In the genomic region with DNA sequence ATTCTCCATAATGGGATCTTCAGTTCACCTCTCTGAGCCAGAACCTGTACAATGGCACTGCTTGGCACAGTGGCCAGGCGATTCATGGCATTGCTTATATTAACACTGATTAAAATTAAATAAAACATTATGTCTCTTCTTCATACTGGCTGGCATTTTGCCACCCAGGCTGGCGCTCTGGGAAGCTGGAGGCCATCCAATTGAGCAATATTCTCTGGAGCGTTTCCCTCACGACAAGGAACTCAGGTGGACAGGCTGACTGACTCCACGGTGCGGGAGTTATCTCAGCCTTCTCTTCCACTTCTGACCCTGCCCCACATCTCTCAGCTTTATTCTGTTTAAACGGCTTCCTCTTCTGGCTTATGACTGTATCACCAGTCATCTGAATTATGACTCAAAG, we compare ENCODE assay signal across 15 mouse cellular contexts. TPM values are rescaled to one million over a fixed set of nuclear protein-coding genes. Genes with fewer than 3 reads are reported as not detected.
DNase-seq lines count a peak whose midpoint lies in the region; ATAC-seq and TF ChIP-seq lines count a peak whose summit lies in the region.
"Had no signal": no experiment of that assay in that cellular context is flagged by ENCODE, and none has a peak within 500 bp of the region (broad histone marks: within the 10 kb centered on the region; RNA-seq: fewer than 3 reads in every experiment).

No protein-coding gene starts in this region.

- no peak overlapping the region for H3K9ac ChIP-seq in liver, adult 2 months (ENCODE audit: low read depth, low read length)
- H3K9ac ChIP-seq in liver, postnatal 0 days (replicated peaks): no peak overlapping the region
- H3K9ac ChIP-seq: liver, embryonic 12.5 days; midbrain, embryonic 12.5 days; stomach, embryonic 15.5 days had no signal

- no peaks in the 10 kb centered on the region for H3K9me3 ChIP-seq in liver, postnatal 0 days (ENCODE audit: low read length)
- H3K9me3 ChIP-seq: embryonic facial prominence, embryonic 10.5 days; liver, embryonic 12.5 days; midbrain, embryonic 12.5 days; stomach, embryonic 15.5 days had no signal

- 43% methylated on average over 7 of the region's 7 CpGs for WGBS in liver, adult 2 months
- WGBS in liver, postnatal 0 days (ENCODE audit: insufficient replicate concordance): 75% methylated on average over 7 of the region's 7 CpGs

- no peaks in the 10 kb centered on the region for H3K4me1 ChIP-seq in liver, adult 2 months (ENCODE audit: control insufficient read depth, insufficient read depth, low read length)
- no peaks in the 10 kb centered on the region for H3K4me1 ChIP-seq in liver, postnatal 0 days (ENCODE audit: insufficient read depth)
- H3K4me1 ChIP-seq: liver, embryonic 12.5 days had no signal

- no peak overlapping the region for H3K27ac ChIP-seq in liver, adult 2 months (replicated peaks; ENCODE audit: insufficient read depth, low read depth, low read length)
- H3K27ac ChIP-seq in liver, postnatal 0 days (ENCODE audit: low read depth): no peak overlapping the region
- H3K27ac ChIP-seq: embryonic facial prominence, embryonic 10.5 days; liver, embryonic 12.5 days; midbrain, embryonic 12.5 days; stomach, embryonic 15.5 days had no signal

- no peak for TF ChIP-seq EP300 in liver, postnatal 0 days (IDR thresholded peaks at IDR 0.05; ENCODE audit: low read depth)

- H3K79me2 ChIP-seq in liver, adult 2 months (ENCODE audit: control insufficient read depth, insufficient read depth, low read length): no peaks in the 10 kb centered on the region

- no peaks in the 10 kb centered on the region for H3K36me3 ChIP-seq in liver, adult 2 months (ENCODE audit: control insufficient read depth, insufficient read depth, low read length)
- H3K36me3 ChIP-seq in liver, postnatal 0 days (replicated peaks; ENCODE audit: insufficient read depth, low read length): no peaks in the 10 kb centered on the region
- H3K36me3 ChIP-seq: embryonic facial prominence, embryonic 10.5 days; liver, embryonic 12.5 days; midbrain, embryonic 12.5 days; stomach, embryonic 15.5 days had no signal

- no peaks in the 10 kb centered on the region for H3K27me3 ChIP-seq in liver, adult 2 months (ENCODE audit: control insufficient read depth, insufficient read depth, low read length)
- no peaks in the 10 kb centered on the region for H3K27me3 ChIP-seq in liver, postnatal 0 days (ENCODE audit: insufficient read depth, low read length)
- H3K27me3 ChIP-seq: liver, embryonic 12.5 days; midbrain, embryonic 12.5 days; stomach, embryonic 15.5 days had no signal

- TF ChIP-seq CTCF in liver, adult 2 months (IDR thresholded peaks at IDR 0.05; ENCODE audit: low read depth, low read length): no peak
- no peak for TF ChIP-seq CTCF in liver, postnatal 0 days (IDR thresholded peaks at IDR 0.05; ENCODE audit: low read depth)

- ATAC-seq in liver, postnatal 0 days: no peak
- ATAC-seq in megakaryocyte-erythroid progenitor cell, adult 5-6 weeks (replicated peaks; ENCODE audit: low FRiP score, low TSS enrichment, poor library complexity, severe bottlenecking): no peak
- ATAC-seq: hindbrain, embryonic 16.5 days; liver, embryonic 12.5 days had no signal

- DNase-seq in adrenal gland, postnatal 10 days: peak; percentile 64
- DNase-seq in adrenal gland, postnatal 4 days (ENCODE audit: low spot score in 2 of 2): no peak
- DNase-seq in liver, adult 2 months (ENCODE audit: extremely low read depth, low read depth, low spot score): peak; percentile 3
- DNase-seq in liver, postnatal 0 days: no peak
- DNase-seq in adrenal gland, postnatal 25 days: peak; percentile 33
- DNase-seq in cerebellum, postnatal 10 days: peak; percentile 83 to 87
- no peak for DNase-seq in lung, postnatal 10 days
- DNase-seq: heart, postnatal 10 days; thymus, postnatal 4 days had no signal

- H3K4me2 ChIP-seq in liver, postnatal 0 days (ENCODE audit: low read depth, low read length): no peak overlapping the region
- H3K4me2 ChIP-seq: liver, embryonic 12.5 days; midbrain, embryonic 12.5 days; stomach, embryonic 15.5 days had no signal

- no peak for TF ChIP-seq POLR2A in liver, adult 2 months (IDR thresholded peaks at IDR 0.05; ENCODE audit: extremely low read depth, insufficient read depth, low read length)

- no peak overlapping the region for H3K4me3 ChIP-seq in liver, adult 2 months (ENCODE audit: insufficient read depth, low read depth, low read length)
- no peak overlapping the region for H3K4me3 ChIP-seq in liver, postnatal 0 days (ENCODE audit: low read depth, low read length)
- H3K4me3 ChIP-seq: embryonic facial prominence, embryonic 10.5 days; liver, embryonic 12.5 days; midbrain, embryonic 12.5 days; stomach, embryonic 15.5 days had no signal

RNA-seq across cellular contexts. Expression of gene Wasf3, which starts 33.3 kb away (rescaled TPM):
- total RNA-seq in adrenal gland, postnatal 10 days (2021): 10 to 100 TPM; 13.8 to 14.0 TPM
- total RNA-seq in adrenal gland, postnatal 4 days (2021): 10 to 100 TPM; 21.5 TPM
- 0.07 and 0.09 TPM in 2 replicates for total RNA-seq in liver, adult 2 months (2014; rRNA removed)
- 0.02 and 0.04 TPM in 2 replicates for polyA plus RNA-seq in liver, adult 2 months (2012; rRNA removed)
- polyA plus RNA-seq in liver, postnatal 0 days (2015; fragmentation: Nextera tagmentation; extraction: Ambion mirVana): not detected in 2 replicates
- 36.6 and 36.9 TPM in 2 replicates for total RNA-seq in adrenal gland, postnatal 25 days (2021)
- not detected in 2 replicates for total RNA-seq in megakaryocyte-erythroid progenitor cell, adult 5-6 weeks (2014; fragmentation: Nextera tagmentation)
- total RNA-seq in megakaryocyte-erythroid progenitor cell, adult 5-6 weeks (2017): not detected in 2 replicates

Comparison
In these comparisons a context has a peak if more than half of its experiments do, and no peak if none do; other contexts are left out.
1. DNase-seq: peak in adrenal gland, postnatal 10 days (single experiment), liver, adult 2 months (single experiment), adrenal gland, postnatal 25 days (single experiment) and cerebellum, postnatal 10 days (2 of 2); none in adrenal gland, postnatal 4 days (0 of 2), liver, postnatal 0 days (single experiment) and lung, postnatal 10 days (single experiment).
2. RNA of gene Wasf3, which starts 33.3 kb away (total RNA-seq): 36.6 to 36.9 TPM in adrenal gland, postnatal 25 days, 21.5 TPM in adrenal gland, postnatal 4 days and 13.8 to 14.0 TPM in adrenal gland, postnatal 10 days; 0.07 to 0.09 TPM in liver, adult 2 months and not detected in megakaryocyte-erythroid progenitor cell, adult 5-6 weeks; every median in the first group is over 10 times any median in the second.